Mouse (Mus musculus) G1E (cell line): Measurements from ENCODE around the gene Dnase2a.

Experiments
- CTCF ChIP-seq: IDR thresholded peaks from 2 replicates; pipeline ENCODE4 v1.5.1; 2012; ENCODE audit warnings: low read depth, low read length, inconsistent platforms, mixed read lengths
- POLR2AphosphoS5 ChIP-seq: IDR thresholded peaks from 2 replicates; pipeline ENCODE4 v1.6.1; 2012; ENCODE audit warnings: low read depth, low read length, inconsistent platforms; ENCODE audit not compliant: insufficient replicate concordance

DNA sequence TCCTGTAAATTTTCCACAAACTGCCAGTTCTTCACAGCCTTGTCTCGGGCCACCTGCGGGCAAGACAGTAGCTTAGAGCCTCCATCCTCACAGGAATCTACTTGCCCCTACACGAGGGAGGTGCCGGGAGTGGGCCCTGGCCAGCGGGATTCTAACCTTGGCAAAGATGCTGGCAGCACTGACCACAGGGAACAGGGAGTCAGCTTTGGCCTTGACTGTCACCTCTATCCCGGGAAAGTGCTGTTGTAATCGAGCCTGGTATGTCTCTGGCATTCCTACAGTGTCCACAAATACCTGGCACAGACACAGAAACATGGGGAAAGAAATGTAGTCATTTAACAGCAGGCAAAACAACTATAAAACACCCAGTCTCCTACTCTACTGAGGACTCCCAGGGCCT, 51.5 kb downstream of the Dnase2a start:
- no peak for TF ChIP-seq CTCF
- no peak for TF ChIP-seq POLR2AphosphoS5
